Mouse (Mus musculus) stomach, embryonic 14.5 days (tissue): ENCODE measurements at regions not wholly inside any gene's neighbourhood (a gene's known extent, or its start where the extent isn't known, plus 50 kb on each side); places are given as distances from the start of the nearest gene placed in this dataset.

Experiments used
- ATAC-seq: fragments of 200-750 bp; cut with Nextera tagmentation; 2 replicates; pipeline ENCODE4 v1.8.0; 2017; ENCODE audit warnings: low read depth, moderate TSS enrichment; ENCODE audit not compliant: insufficient number of reproducible peaks, insufficient read depth, low FRiP score
- H3K27ac ChIP-seq: fragments of 300-500 bp; sonication (generic); 2 replicates; pipeline ENCODE4 v1.5.1; 2014; ENCODE audit warnings: mild to moderate bottlenecking, low read length, moderate library complexity, mixed read lengths
- H3K27me3 ChIP-seq: fragments of 300-500 bp; sonication (generic); 2 replicates; pipeline ENCODE4 v1.6.1; 2014; ENCODE audit warnings: low read length, control low read depth, mixed read lengths; ENCODE audit not compliant: control insufficient read depth, insufficient read depth
- H3K36me3 ChIP-seq: fragments of 300-500 bp; sonication (generic); 2 replicates; pipeline ENCODE4 v1.6.1; 2014; ENCODE audit warnings: mild to moderate bottlenecking, control low read depth, low read length, moderate library complexity, mixed read lengths; ENCODE audit not compliant: control insufficient read depth, insufficient read depth
- H3K4me1 ChIP-seq: fragments of 300-500 bp; sonication (generic); 2 replicates; pipeline ENCODE4 v1.6.1; 2014; ENCODE audit warnings: low read length, control low read depth, mixed read lengths; ENCODE audit not compliant: control insufficient read depth, insufficient read depth
- H3K4me2 ChIP-seq: fragments of 300-500 bp; sonication (generic); replicated peaks from 2 replicates; pipeline ENCODE4 v1.6.1; 2014; ENCODE audit warnings: low read depth, low read length, control low read depth
- H3K4me3 ChIP-seq: fragments of 300-500 bp; sonication (generic); 2 replicates; pipeline ENCODE4 v1.5.1; 2014; ENCODE audit warnings: low read depth, low read length, control low read depth
- H3K9ac ChIP-seq: fragments of 300-500 bp; sonication (generic); replicated peaks from 2 replicates; pipeline ENCODE4 v1.6.1; 2014; ENCODE audit warnings: low read depth, mild to moderate bottlenecking, control low read depth, low read length, moderate library complexity, mixed read lengths
- H3K9me3 ChIP-seq: fragments of 300-500 bp; sonication (generic); 2 replicates; pipeline ENCODE4 v1.6.1; 2016; ENCODE audit warnings: low read depth, low read length, control low read depth; ENCODE audit not compliant: control insufficient read depth
- WGBS: fragments of 180-500 bp; shearing (Covaris S2); extraction: QIAGEN DNeasy Blood & Tissue Kit; methylation state at CpG from one replicate; pipeline ENCODE4 v1.1.7; 2014; 5-methylcytosine and 5-hydroxymethylcytosine counted together

DNA sequence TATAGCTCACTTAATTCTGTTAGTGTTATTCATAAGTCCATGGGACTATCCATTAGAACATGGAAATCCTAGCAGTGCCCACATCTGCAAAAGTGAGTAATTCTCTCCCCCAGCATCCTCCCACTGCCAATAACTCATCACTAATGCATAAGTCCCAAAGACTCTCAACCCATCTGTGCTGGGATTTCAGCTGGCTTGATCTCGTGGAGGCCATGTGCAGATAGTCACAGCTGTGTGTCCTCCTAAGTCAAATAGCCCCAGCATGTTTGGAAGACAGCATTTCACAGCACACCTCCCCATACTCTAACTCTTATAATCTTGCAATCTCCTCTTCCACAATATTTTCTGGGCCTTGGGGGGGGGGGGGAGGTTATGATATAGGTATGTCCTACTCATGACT lies 877.9 kb upstream of the Gm7489 start:
- 44% methylated on average over 1 of the region's 1 CpGs for WGBS
- no peak for ATAC-seq

DNA sequence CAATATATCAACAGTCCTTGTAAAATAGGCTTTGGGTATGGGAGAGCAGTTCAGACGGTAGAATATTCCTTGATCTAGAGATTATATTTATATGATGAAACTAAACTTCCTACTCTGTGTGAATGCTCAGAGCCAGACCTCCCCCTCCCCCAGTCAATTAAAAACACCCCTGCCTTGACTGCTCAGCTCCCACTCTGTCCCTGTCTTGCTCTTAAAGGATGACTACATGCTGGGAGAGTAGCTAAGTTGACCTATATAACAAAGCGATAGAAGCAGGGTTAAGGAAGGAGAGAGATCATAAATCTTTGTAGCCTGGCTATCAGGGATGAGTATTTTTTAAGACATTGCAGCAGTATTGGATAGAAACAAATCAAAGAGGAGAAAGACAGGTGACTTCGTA lies 875.4 kb upstream of the Gm7489 start:
- Histone ChIP-seq H3K4me2 (no peak overlapping the region), H3K9ac (no peak overlapping the region), H3K27me3 (no peaks in the 10 kb centered on the region), H3K4me1 (no peaks in the 10 kb centered on the region), H3K9me3 (no peaks in the 10 kb centered on the region), H3K36me3 (no peaks in the 10 kb centered on the region), H3K27ac (no peak overlapping the region), H3K4me3 (no peak overlapping the region)
- no peak for ATAC-seq
- WGBS, result 65% methylated on average over 3 of the region's 3 CpGs

More for the DNA sequence above, 877.9 kb upstream of the Gm7489 start:
- Histone ChIP-seq H3K4me1 (no peaks in the 10 kb centered on the region), H3K27ac (no peak overlapping the region), H3K36me3 (no peaks in the 10 kb centered on the region), H3K9me3 (no peaks in the 10 kb centered on the region), H3K9ac (no peak overlapping the region), H3K27me3 (no peaks in the 10 kb centered on the region), H3K4me2 (no peak overlapping the region), H3K4me3 (no peak overlapping the region)
